Mouse (Mus musculus): ENCODE results near the gene Tada2a.

GRCm38 (mm10) chr11:84053524-84054163 lies 75.8 kb downstream of the Tada2a start:
- TF ChIP-seq TAL1 (IDR thresholded peaks at IDR 0.05; ENCODE audit: low read length): no peak
- TF ChIP-seq GATA1 (IDR thresholded peaks at IDR 0.05; ENCODE audit: low read length): no peak
